Mouse (Mus musculus) frontal cortex, adult 2 months (tissue): Measurements from ENCODE around the gene Bcor. TPM values are rescaled to one million over a fixed set of nuclear protein-coding genes. Genes with fewer than 3 reads are reported as not detected.

Experiments
- DNase-seq, 2 experiments: peaks; one replicate each; pipeline ENCODE4 v3.0.0; 2022; ENCODE audit warnings: low spot score in 1 of 2; ENCODE audit errors: extremely low spot score in 1 of 2
- polyA plus RNA-seq: library from polyadenylated mRNA; depleted of rRNA; stranded (reverse); fragments of >200 nt; gene quantifications from 2 replicates; pipeline ENCODE4 v1.2.3, GENCODE M21; 2012

Bcor gene
- polyA plus RNA-seq, 1 experiment: 13.9 TPM

DNA sequence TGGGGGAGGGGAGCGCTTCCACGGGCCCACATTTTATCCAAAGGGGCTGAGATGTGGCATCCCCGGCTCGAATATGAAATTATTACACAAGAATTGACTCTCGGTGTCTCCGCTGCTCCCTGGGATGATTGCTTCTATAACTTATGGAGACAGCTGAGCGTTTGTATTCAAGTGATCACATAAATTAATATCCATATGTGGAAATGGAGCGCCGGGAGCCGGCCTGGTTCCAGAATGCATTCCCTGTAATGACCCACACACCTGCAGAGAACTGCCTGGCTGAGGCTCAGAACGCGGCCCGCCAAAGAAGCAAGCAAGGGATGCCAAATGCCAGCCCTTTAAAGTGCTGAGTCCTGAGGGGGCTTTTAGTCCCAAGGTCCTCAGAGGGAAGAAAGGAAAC lies 170.7 kb downstream of the Bcor start:
- DNase-seq: no peak

- DNase-seq: no peak
Measured at GRCm38 (mm10) chrX:11988191-11988896, 171.8 kb downstream of the Bcor start.

DNA sequence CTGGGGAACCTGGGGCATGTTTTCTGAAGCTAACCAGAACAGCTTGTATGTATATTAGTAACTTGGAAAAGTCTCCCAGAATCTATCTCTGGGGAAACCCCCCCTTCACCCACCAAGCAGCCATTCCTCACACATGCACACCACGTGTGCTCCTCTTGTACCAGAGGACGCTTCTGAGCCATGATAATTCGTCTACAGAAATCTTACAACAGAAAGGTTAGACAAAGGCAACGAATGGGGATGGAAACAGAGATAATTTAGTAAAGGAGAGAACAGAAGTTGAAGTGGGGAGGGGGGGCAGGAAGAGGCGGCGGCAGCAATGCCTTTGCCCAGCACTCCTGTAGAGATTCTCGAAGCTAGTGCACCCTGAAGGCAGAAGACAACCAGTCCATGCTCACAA lies 172.6 kb downstream of the Bcor start:
- no peak for DNase-seq
